Mouse (Mus musculus) spleen, postnatal 4 days (tissue): Measurements from ENCODE around the gene Cycs.

Experiments
- DNase-seq, 2 experiments: peaks; one replicate each; pipeline ENCODE4 v3.0.0; 2022; ENCODE audit warnings: low spot score in 2 of 2

Gene Cycs

GRCm38 (mm10) chr6:50545412-50546043, 20.8 kb downstream of the Cycs start:
- no peak for DNase-seq

GRCm38 (mm10) chr6:50542535-50542934, 23.8 kb downstream of the Cycs start:
- no peak for DNase-seq

- DNase-seq: no peak
Measured at GRCm38 (mm10) chr6:50539641-50540040, 26.7 kb downstream of the Cycs start.

- peak; percentile 64 to 87 for DNase-seq
Measured at GRCm38 (mm10) chr6:50536461-50536892, 29.9 kb downstream of the Cycs start.

GRCm38 (mm10) chr6:50535346-50535745, 31.0 kb downstream of the Cycs start:
- DNase-seq: no peak

GRCm38 (mm10) chr6:50531920-50532319, 34.4 kb downstream of the Cycs start:
- no peak for DNase-seq

- no peak for DNase-seq
Measured at GRCm38 (mm10) chr6:50531003-50531402, 35.3 kb downstream of the Cycs start.

- DNase-seq: no peak
Measured at GRCm38 (mm10) chr6:50529194-50529593, 37.1 kb downstream of the Cycs start.

- DNase-seq: no peak
Measured at GRCm38 (mm10) chr6:50527416-50527815, 38.9 kb downstream of the Cycs start.

GRCm38 (mm10) chr6:50526597-50527024, 39.7 kb downstream of the Cycs start:
- peak; percentile 42 to 81 for DNase-seq

- DNase-seq: no peak
Measured at GRCm38 (mm10) chr6:50525846-50526245, 40.5 kb downstream of the Cycs start.

GRCm38 (mm10) chr6:50524261-50524896, 42.0 kb downstream of the Cycs start:
- DNase-seq: no peak

- DNase-seq: no peak
Measured at GRCm38 (mm10) chr6:50522772-50523171, 43.6 kb downstream of the Cycs start.

- no peak for DNase-seq
Measured at GRCm38 (mm10) chr6:50521532-50522135, 44.7 kb downstream of the Cycs start.

- no peak for DNase-seq
Measured at GRCm38 (mm10) chr6:50520139-50520538, 46.2 kb downstream of the Cycs start.

- DNase-seq: no peak
Measured at GRCm38 (mm10) chr6:50518371-50518770, 48.0 kb downstream of the Cycs start.
